8 mouse cellular contexts compared by ENCODE assay signal in genomic region chr9:118907934-118908620, GRCm38 (mm10). TPM values are rescaled to one million over a fixed set of nuclear protein-coding genes. Genes with fewer than 3 reads are reported as not detected.
A peak's percentile ranks its signal among the peaks of the same experiment; 100 is the strongest.
DNase-seq lines count a peak whose midpoint lies in the region; ATAC-seq and TF ChIP-seq lines count a peak whose summit lies in the region.

No protein-coding gene starts in this region.

- 53% methylated on average over 18 of the region's 18 CpGs for WGBS in intestine, postnatal 0 days
- WGBS in midbrain, postnatal 0 days = 54% methylated on average over 18 of the region's 18 CpGs

- no peaks in the 10 kb centered on the region for H3K27me3 ChIP-seq in intestine, postnatal 0 days (replicated peaks; ENCODE audit: control insufficient read depth, insufficient read depth, low read length)
- no peaks in the 10 kb centered on the region for H3K27me3 ChIP-seq in midbrain, postnatal 0 days (ENCODE audit: insufficient read depth, low read length)
- no peaks in the 10 kb centered on the region for H3K27me3 ChIP-seq in testis, adult 2 months (ENCODE audit: control insufficient read depth, insufficient read depth, low read length)

- no peaks in the 10 kb centered on the region for H3K9me3 ChIP-seq in intestine, postnatal 0 days (ENCODE audit: control insufficient read depth)
- H3K9me3 ChIP-seq in midbrain, postnatal 0 days (ENCODE audit: low read length) = no peaks in the 10 kb centered on the region

- intact Hi-C loops in left cerebral cortex, postnatal 25 days (cut with DNase I) = loop anchor here (1.0 to 5.0 kb wide), 2 partner anchors 301 to 319 kb away; partner anchors contain the start of gene Itga9

- H3K27ac ChIP-seq in intestine, postnatal 0 days (ENCODE audit: low read depth, low read length) = no peak overlapping the region
- no peak overlapping the region for H3K27ac ChIP-seq in midbrain, postnatal 0 days (ENCODE audit: low read depth, low read length)
- no peak overlapping the region for H3K27ac ChIP-seq in testis, adult 2 months (ENCODE audit: control insufficient read depth, insufficient read depth, low read depth, low read length)

- ATAC-seq in intestine, postnatal 0 days = 0 out of 2 replicates have a peak, but pooled peaks have one; percentile 36
- ATAC-seq in midbrain, postnatal 0 days (ENCODE audit: low FRiP score) = no peak

- no peaks in the 10 kb centered on the region for H3K36me3 ChIP-seq in intestine, postnatal 0 days (ENCODE audit: control insufficient read depth, insufficient read depth)
- no peaks in the 10 kb centered on the region for H3K36me3 ChIP-seq in midbrain, postnatal 0 days (ENCODE audit: insufficient read depth, low read length)
- no peaks in the 10 kb centered on the region for H3K36me3 ChIP-seq in testis, adult 2 months (ENCODE audit: control insufficient read depth, insufficient read depth, low read length)

- no peak overlapping the region for H3K4me2 ChIP-seq in intestine, postnatal 0 days (replicated peaks; ENCODE audit: low read depth)
- H3K4me2 ChIP-seq in midbrain, postnatal 0 days (ENCODE audit: low read depth, low read length, poor library complexity, severe bottlenecking) = no peak overlapping the region

- H3K9ac ChIP-seq in intestine, postnatal 0 days (ENCODE audit: low read depth, low read length) = no peak overlapping the region
- no peak overlapping the region for H3K9ac ChIP-seq in midbrain, postnatal 0 days (replicated peaks; ENCODE audit: low read length, poor library complexity, severe bottlenecking)

- H3K4me3 ChIP-seq in intestine, postnatal 0 days (ENCODE audit: low read depth, low read length) = no peak overlapping the region
- H3K4me3 ChIP-seq in midbrain, postnatal 0 days (ENCODE audit: low read depth, low read length) = no peak overlapping the region
- H3K4me3 ChIP-seq in testis, adult 2 months (ENCODE audit: control insufficient read depth, low read depth, low read length) = no peak overlapping the region

- peak; percentile 28 to 63 for DNase-seq in spleen, adult 18-20 months
- DNase-seq in spleen, adult 12 weeks (ENCODE audit: low spot score) = no peak
- peak; percentile 38 for DNase-seq in cerebellum, adult 9-11 months
- DNase-seq in gastrocnemius, adult 18-20 months (ENCODE audit: low spot score) = peak; percentile 82
- DNase-seq in left cerebral cortex, postnatal 25 days (ENCODE audit: low spot score in 2 of 2) = peak; percentile 85 to 91
- DNase-seq in midbrain, postnatal 0 days (ENCODE audit: low spot score) = peak; percentile 82

- TF ChIP-seq POLR2A in testis, adult 2 months (IDR thresholded peaks at IDR 0.05; ENCODE audit: control insufficient read depth, low read depth, low read length) = no peak

- TF ChIP-seq CTCF in intestine, postnatal 0 days (IDR thresholded peaks at IDR 0.05; ENCODE audit: low read depth) = peak; percentile 95
- peak; percentile 95 for TF ChIP-seq CTCF in midbrain, postnatal 0 days (IDR thresholded peaks at IDR 0.05)
- TF ChIP-seq CTCF in testis, adult 2 months (IDR thresholded peaks at IDR 0.05; ENCODE audit: control insufficient read depth, insufficient read depth, insufficient replicate concordance, low read depth, low read length) = peak; percentile 93

- H3K4me1 ChIP-seq in intestine, postnatal 0 days (replicated peaks; ENCODE audit: control insufficient read depth, insufficient read depth, low read length) = no peaks in the 10 kb centered on the region
- no peaks in the 10 kb centered on the region for H3K4me1 ChIP-seq in midbrain, postnatal 0 days (ENCODE audit: insufficient read depth, low read length)
- H3K4me1 ChIP-seq in testis, adult 2 months (ENCODE audit: control insufficient read depth, insufficient read depth, low read length) = no peaks in the 10 kb centered on the region; the same call in 1 of the 2 replicates

RNA-seq across cellular contexts. Expression of gene Ctdspl, which starts 18.2 kb away (rescaled TPM):
- 1 to 10 TPM; 3.0 to 3.7 TPM for total RNA-seq in gastrocnemius, adult 18-20 months (2021)
- 17.0 and 20.7 TPM in 2 replicates for polyA plus RNA-seq in intestine, postnatal 0 days (2015; fragmentation: Nextera tagmentation; extraction: Ambion mirVana)
- total RNA-seq in left cerebral cortex, postnatal 25 days (2021) = 10 to 100 TPM; 31.9 to 38.7 TPM
- total RNA-seq in midbrain, postnatal 0 days (2014; rRNA removed) = 9.5 and 11.9 TPM in 2 replicates
- polyA plus RNA-seq in midbrain, postnatal 0 days (2015; fragmentation: Nextera tagmentation; extraction: Ambion mirVana) = 5.2 and 7.1 TPM in 2 replicates
- polyA plus RNA-seq in testis, adult 2 months (2012; rRNA removed) = 7.8 and 8.1 TPM in 2 replicates
